19 mouse cellular contexts compared by ENCODE assay signal in genomic region chr6:17477823-17478222, GRCm38 (mm10). TPM values are rescaled to one million over a fixed set of nuclear protein-coding genes. Genes with fewer than 3 reads are reported as not detected.
DNase-seq lines count a peak whose midpoint lies in the region; ATAC-seq and TF ChIP-seq lines count a peak whose summit lies in the region.
"Had no signal": no experiment of that assay in that cellular context is flagged by ENCODE, and none has a peak within 500 bp of the region (broad histone marks: within the 10 kb centered on the region; RNA-seq: fewer than 3 reads in every experiment).

No protein-coding gene starts in this region.

- H3K36me3 ChIP-seq in intestine, embryonic 15.5 days: no peaks in the 10 kb centered on the region
- no peaks in the 10 kb centered on the region for H3K36me3 ChIP-seq in intestine, embryonic 16.5 days (ENCODE audit: control insufficient read depth, insufficient read depth, low read length)
- H3K36me3 ChIP-seq in ES-Bruce4 (ENCODE audit: control insufficient read depth, insufficient read depth, low read length, poor library complexity, severe bottlenecking): no peaks in the 10 kb centered on the region
- no peaks in the 10 kb centered on the region for H3K36me3 ChIP-seq in intestine, postnatal 0 days (ENCODE audit: control insufficient read depth, insufficient read depth)
- H3K36me3 ChIP-seq: embryonic facial prominence, embryonic 15.5 days; forebrain, embryonic 10.5 days; heart, embryonic 13.5 days had no signal

- no peaks in the 10 kb centered on the region for H3K4me1 ChIP-seq in intestine, embryonic 15.5 days (replicated peaks)
- no peaks in the 10 kb centered on the region for H3K4me1 ChIP-seq in intestine, embryonic 16.5 days (ENCODE audit: control insufficient read depth, insufficient read depth, low read length)
- no peaks in the 10 kb centered on the region for H3K4me1 ChIP-seq in ES-Bruce4 (ENCODE audit: control insufficient read depth, insufficient read depth, low read length)
- H3K4me1 ChIP-seq in intestine, postnatal 0 days (replicated peaks; ENCODE audit: control insufficient read depth, insufficient read depth, low read length): no peaks in the 10 kb centered on the region
- H3K4me1 ChIP-seq: embryonic facial prominence, embryonic 15.5 days; heart, embryonic 13.5 days had no signal

- TF ChIP-seq POLR2A in ES-Bruce4 (IDR thresholded peaks at IDR 0.05; ENCODE audit: insufficient read depth, low read length): no peak

- TF ChIP-seq EP300 in ES-Bruce4 (IDR thresholded peaks at IDR 0.05; ENCODE audit: insufficient read depth, low read depth, low read length): 0 out of 2 replicates have a peak, but pooled peaks have one; percentile 59

- no peak overlapping the region for H3K27ac ChIP-seq in intestine, embryonic 15.5 days
- no peak overlapping the region for H3K27ac ChIP-seq in intestine, embryonic 16.5 days (ENCODE audit: low read length)
- no peak overlapping the region for H3K27ac ChIP-seq in ES-Bruce4 (ENCODE audit: insufficient read depth, low read length)
- no peak overlapping the region for H3K27ac ChIP-seq in intestine, postnatal 0 days (ENCODE audit: low read depth, low read length)
- H3K27ac ChIP-seq: embryonic facial prominence, embryonic 15.5 days; forebrain, embryonic 10.5 days; heart, embryonic 13.5 days had no signal

- DNase-seq in 3T3-L1 (ENCODE audit: low read depth, low spot score): peak; percentile 85
- DNase-seq in layer of hippocampus, adult 9-10 months (ENCODE audit: low spot score): no peak
- DNase-seq: adrenal gland, adult 8-10 months; adrenal gland, postnatal 36 days; cerebellum, adult 2 months; cerebellum, postnatal 10 days; embryo, embryonic 11 days; gastrocnemius, postnatal 36 days; heart, adult 11 months; heart, postnatal 36 days had no signal

- no peak overlapping the region for H3K9ac ChIP-seq in intestine, embryonic 15.5 days
- H3K9ac ChIP-seq in intestine, embryonic 16.5 days (ENCODE audit: low read depth, low read length): no peak overlapping the region
- no peak overlapping the region for H3K9ac ChIP-seq in ES-Bruce4 (ENCODE audit: low read depth, poor library complexity, severe bottlenecking)
- H3K9ac ChIP-seq in intestine, postnatal 0 days (ENCODE audit: low read depth, low read length): no peak overlapping the region
- H3K9ac ChIP-seq: embryonic facial prominence, embryonic 15.5 days; heart, embryonic 13.5 days had no signal

- TF ChIP-seq CTCF in ES-Bruce4 (IDR thresholded peaks at IDR 0.05; ENCODE audit: low read depth, low read length): no peak
- 0 out of 2 replicates have a peak, but pooled peaks have one; percentile 13 for TF ChIP-seq CTCF in intestine, postnatal 0 days (IDR thresholded peaks at IDR 0.05; ENCODE audit: low read depth)

- H3K27me3 ChIP-seq in intestine, embryonic 15.5 days (replicated peaks): no peaks in the 10 kb centered on the region
- H3K27me3 ChIP-seq in intestine, embryonic 16.5 days (replicated peaks; ENCODE audit: control insufficient read depth, insufficient read depth, low read length): no peaks in the 10 kb centered on the region
- no peaks in the 10 kb centered on the region for H3K27me3 ChIP-seq in ES-Bruce4 (ENCODE audit: control insufficient read depth, insufficient read depth, low read length, poor library complexity, severe bottlenecking)
- no peaks in the 10 kb centered on the region for H3K27me3 ChIP-seq in intestine, postnatal 0 days (replicated peaks; ENCODE audit: control insufficient read depth, insufficient read depth, low read length)
- H3K27me3 ChIP-seq: embryonic facial prominence, embryonic 15.5 days; heart, embryonic 13.5 days had no signal

- WGBS in intestine, embryonic 15.5 days: 94% methylated on average over 1 of the region's 1 CpGs
- 93% methylated on average over 1 of the region's 1 CpGs for WGBS in intestine, embryonic 16.5 days
- WGBS in intestine, postnatal 0 days: 86% methylated on average over 1 of the region's 1 CpGs

- ATAC-seq in intestine, embryonic 15.5 days: peak; percentile 25; the same call in 1 of the 2 replicates
- no peak for ATAC-seq in intestine, embryonic 16.5 days
- no peak for ATAC-seq in intestine, postnatal 0 days
- ATAC-seq: forebrain, embryonic 14.5 days had no signal

- no peak overlapping the region for H3K4me3 ChIP-seq in intestine, embryonic 15.5 days (replicated peaks)
- H3K4me3 ChIP-seq in intestine, embryonic 16.5 days (ENCODE audit: low read length): no peak overlapping the region
- no peak overlapping the region for H3K4me3 ChIP-seq in ES-Bruce4 (ENCODE audit: low read depth, low read length)
- H3K4me3 ChIP-seq in intestine, postnatal 0 days (ENCODE audit: low read depth, low read length): no peak overlapping the region
- H3K4me3 ChIP-seq: embryonic facial prominence, embryonic 15.5 days; erythroblast, embryonic 14.5 days; forebrain, embryonic 10.5 days; heart, embryonic 13.5 days had no signal

- H3K9me3 ChIP-seq in intestine, embryonic 15.5 days: no peaks in the 10 kb centered on the region
- H3K9me3 ChIP-seq in intestine, embryonic 16.5 days (ENCODE audit: control insufficient read depth, low read length): no peaks in the 10 kb centered on the region
- no peaks in the 10 kb centered on the region for H3K9me3 ChIP-seq in ES-Bruce4 (replicated peaks; ENCODE audit: control insufficient read depth, insufficient read depth, low read length, poor library complexity, severe bottlenecking)
- no peaks in the 10 kb centered on the region for H3K9me3 ChIP-seq in intestine, postnatal 0 days (ENCODE audit: control insufficient read depth)
- H3K9me3 ChIP-seq: embryonic facial prominence, embryonic 15.5 days; forebrain, embryonic 10.5 days; heart, embryonic 13.5 days had no signal

- no peak overlapping the region for H3K4me2 ChIP-seq in intestine, embryonic 15.5 days (replicated peaks)
- no peak overlapping the region for H3K4me2 ChIP-seq in intestine, embryonic 16.5 days (ENCODE audit: low read depth, low read length)
- no peak overlapping the region for H3K4me2 ChIP-seq in intestine, postnatal 0 days (replicated peaks; ENCODE audit: low read depth)
- H3K4me2 ChIP-seq: embryonic facial prominence, embryonic 15.5 days; heart, embryonic 13.5 days had no signal

RNA-seq across cellular contexts. Expression of gene Met, which starts 14.2 kb away (rescaled TPM):
- polyA plus RNA-seq in intestine, embryonic 15.5 days (2015; fragmentation: Nextera tagmentation; extraction: Ambion mirVana): 12.2 and 13.5 TPM in 2 replicates
- polyA plus RNA-seq in intestine, embryonic 16.5 days (2015; fragmentation: Nextera tagmentation; extraction: Ambion mirVana): 10.5 and 14.1 TPM in 2 replicates
- 11.2 and 13.0 TPM in 2 replicates for polyA plus RNA-seq in ES-Bruce4 (2011; ENCODE audit: insufficient read depth, insufficient read length, low read depth, missing spikeins)
- polyA plus RNA-seq in intestine, postnatal 0 days (2015; fragmentation: Nextera tagmentation; extraction: Ambion mirVana): 6.7 and 7.7 TPM in 2 replicates
- polyA plus RNA-seq: erythroblast, embryonic 14.5 days had no signal
